Mouse (Mus musculus) testis, postnatal 14 days (tissue): ENCODE results near the gene Sox5.

Experiments used
- DNase-seq: peaks from one replicate; pipeline ENCODE4 v3.0.0; 2021; ENCODE audit warnings: low spot score

Sox5 gene

DNA sequence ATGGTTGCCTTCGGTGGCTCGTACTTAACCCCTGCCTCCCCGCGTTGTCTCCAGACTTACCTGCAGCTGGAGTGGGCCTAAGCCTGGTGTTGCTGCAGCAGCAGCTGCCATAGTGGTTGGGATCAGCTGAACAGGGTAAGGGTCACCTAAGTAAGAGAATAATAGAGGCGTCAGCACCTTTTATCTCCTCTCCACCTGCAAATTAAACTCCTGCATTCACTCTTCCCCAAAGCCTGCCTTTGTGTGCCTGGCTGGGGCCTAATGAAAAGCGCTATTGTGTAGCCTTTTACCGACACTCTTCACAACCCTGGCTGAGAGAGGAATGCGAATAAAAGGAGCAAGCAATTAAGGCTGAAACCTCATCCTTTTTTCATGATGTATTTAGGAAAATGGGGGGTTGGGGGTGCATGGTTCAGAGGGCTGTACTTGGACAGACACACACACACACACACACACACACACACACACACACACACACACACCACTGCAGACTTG lies 840.4 kb downstream of the Sox5 start:
- DNase-seq = no peak

GRCm38 (mm10) chr6:143923146-143923545 lies 858.6 kb downstream of the Sox5 start:
- DNase-seq = no peak

- no peak for DNase-seq
These were observed 863.3 kb downstream of the Sox5 start for GRCm38 (mm10) chr6:143918405-143918947.

GRCm38 (mm10) chr6:143916152-143916735 lies 865.5 kb downstream of the Sox5 start:
- no peak for DNase-seq

GRCm38 (mm10) chr6:143915686-143916085 lies 866.1 kb downstream of the Sox5 start:
- DNase-seq = no peak

DNA sequence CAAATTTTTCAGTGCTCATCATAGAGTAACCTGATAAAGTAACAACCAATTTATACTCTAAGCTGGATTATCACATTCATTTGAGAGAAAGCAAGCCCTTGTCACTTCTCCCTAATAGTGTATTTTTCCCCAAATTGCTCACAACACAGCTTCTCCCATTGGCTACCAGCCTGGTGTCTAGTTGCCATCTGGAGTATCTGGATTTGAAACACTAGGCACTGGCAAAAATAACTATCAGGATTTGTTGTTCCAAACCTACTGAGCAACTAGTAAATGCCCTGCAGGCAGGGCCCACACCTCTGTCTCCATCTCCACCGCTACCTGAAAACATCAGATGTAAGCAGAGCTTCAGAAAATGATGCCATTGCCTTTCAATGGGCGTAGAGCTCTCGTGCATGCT lies 869.5 kb downstream of the Sox5 start:
- no peak for DNase-seq

DNA sequence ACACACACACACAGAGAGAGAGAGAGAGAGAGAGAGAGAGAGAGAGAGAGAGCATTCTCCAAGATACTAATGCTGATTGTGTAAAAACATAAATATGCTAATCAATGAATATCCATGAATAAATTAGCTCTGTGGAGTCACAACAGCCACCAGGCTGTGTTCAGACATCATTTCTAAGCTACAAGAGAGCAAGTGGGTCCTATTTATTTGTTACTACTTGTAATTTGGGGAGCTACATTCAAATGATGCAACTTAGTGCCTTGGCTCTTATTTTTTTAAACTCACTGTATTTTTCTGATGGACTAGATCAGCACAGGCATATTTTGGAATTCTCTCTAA lies 877.1 kb downstream of the Sox5 start:
- DNase-seq = no peak

DNA sequence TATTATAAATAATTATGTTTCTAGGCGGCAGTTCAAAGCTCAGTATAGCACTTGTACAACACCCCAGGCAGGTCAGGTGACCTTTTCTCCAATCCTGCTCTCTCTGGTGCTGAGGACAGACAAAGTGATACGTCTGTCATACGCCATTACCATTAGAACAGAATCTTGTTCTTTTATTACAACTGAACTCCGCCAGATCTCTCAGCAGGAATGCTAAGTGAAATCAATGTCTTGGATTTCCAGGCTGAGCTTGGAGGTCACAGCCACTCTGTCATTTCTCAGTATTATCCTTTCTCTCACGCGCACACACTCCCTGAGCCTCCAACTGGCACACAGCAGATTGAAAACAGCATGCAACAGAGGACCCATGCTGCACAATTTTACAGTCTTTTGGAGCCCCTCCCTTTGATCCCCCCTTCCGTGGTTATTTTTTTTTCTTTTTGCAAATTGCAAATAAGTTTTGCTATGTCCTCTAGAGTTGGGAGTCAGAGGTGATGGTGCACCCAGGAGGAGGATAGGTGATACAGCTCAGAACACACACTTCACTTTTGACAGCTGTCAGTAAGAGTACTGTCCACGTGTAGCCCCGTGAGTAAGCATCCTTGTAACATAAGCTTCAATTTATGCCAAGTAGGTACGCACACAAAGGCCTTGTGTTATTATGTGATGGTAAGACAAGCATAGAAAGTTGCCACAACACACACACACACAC lies 877.6 kb downstream of the Sox5 start:
- no peak for DNase-seq

DNA sequence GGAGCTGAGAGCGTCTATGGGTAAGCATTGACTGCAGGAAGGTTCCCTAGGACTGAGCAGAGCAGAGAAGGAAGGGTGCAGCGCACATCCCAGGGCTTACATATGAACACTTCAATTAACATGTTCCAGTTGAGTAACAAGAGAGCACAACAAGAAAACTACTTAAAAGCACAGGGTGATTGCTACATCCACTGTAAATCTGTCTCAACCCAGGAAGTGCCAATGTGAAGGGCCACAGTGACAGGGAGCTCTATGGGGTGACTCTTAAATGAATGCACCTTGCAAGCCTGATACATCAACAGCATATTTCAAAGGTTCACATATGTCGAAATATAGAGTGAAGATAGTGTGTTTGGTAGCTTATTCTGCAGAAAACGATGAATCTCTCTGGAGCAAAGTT lies 880.9 kb downstream of the Sox5 start:
- no peak for DNase-seq

GRCm38 (mm10) chr6:143895092-143895491 lies 886.7 kb downstream of the Sox5 start:
- DNase-seq = no peak

- DNase-seq = no peak
These were observed 888.9 kb downstream of the Sox5 start for GRCm38 (mm10) chr6:143892869-143893268.

- DNase-seq = no peak
These were observed 893.2 kb downstream of the Sox5 start for GRCm38 (mm10) chr6:143888556-143888955.

GRCm38 (mm10) chr6:143878525-143878924 lies 903.3 kb downstream of the Sox5 start:
- DNase-seq = no peak

DNA sequence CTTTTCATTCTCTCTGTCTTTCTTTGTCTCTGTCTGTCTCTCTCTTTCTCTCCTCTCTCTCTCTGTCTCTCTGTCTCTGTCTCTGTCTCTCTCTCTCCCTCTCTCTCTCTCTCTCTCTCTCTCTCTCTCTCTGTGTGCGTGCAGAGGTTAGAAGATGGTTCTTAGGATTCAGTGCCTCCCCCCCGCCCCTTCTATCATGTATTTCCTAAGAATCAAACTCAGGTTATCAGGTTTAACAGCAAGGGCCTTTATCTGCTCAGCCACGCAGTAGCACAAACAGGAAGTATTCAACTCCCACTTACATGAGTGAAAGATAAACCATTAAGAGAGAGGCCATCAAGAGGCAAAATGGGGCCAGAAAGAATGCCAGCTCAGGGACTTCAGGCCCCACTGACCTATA lies 913.0 kb downstream of the Sox5 start:
- no peak for DNase-seq

DNA sequence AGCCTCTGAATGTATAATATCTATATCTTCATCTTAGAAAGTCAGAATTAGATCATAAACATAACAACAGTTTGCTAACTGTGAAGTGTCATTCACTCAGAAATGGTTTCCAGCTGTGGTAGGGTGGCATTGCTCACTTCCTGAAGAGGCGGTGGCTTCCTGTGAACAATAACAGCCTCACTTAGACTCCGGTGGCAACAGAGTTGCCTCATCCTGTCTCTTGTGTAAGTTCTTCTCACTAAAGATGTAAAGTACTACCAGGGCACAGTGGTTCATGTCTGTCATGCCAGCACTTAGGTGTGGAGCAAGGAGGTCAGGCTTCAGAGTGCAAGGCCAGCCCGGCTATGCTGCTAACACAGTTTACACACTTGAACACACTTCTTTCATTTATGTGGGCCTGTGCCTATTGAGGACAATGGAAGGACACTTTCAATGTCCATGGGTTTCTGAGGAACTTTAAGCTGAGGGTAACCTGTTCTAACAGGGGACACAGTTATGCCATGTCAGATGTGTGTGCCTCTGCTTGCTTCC lies 913.6 kb downstream of the Sox5 start:
- DNase-seq = no peak

DNA sequence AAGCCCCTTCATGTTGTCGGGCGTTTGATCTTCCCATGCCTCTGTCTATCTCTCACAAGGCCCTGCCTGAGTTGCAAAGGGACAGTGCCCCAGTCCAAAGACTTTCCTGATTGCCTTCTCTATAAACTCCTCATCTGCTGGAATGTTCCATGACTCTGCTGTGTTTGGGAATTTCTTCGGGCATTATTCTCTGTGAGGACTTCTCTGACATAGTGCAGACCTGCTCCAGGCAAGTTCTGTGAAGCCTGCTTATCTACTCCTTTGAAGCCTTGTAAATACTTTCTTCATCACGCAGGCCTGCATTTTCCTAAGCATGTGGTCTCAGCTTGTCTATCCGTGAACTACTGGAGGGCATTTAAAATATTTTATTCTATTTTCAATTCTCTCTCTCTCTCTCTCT lies 914.7 kb downstream of the Sox5 start:
- DNase-seq = no peak

DNA sequence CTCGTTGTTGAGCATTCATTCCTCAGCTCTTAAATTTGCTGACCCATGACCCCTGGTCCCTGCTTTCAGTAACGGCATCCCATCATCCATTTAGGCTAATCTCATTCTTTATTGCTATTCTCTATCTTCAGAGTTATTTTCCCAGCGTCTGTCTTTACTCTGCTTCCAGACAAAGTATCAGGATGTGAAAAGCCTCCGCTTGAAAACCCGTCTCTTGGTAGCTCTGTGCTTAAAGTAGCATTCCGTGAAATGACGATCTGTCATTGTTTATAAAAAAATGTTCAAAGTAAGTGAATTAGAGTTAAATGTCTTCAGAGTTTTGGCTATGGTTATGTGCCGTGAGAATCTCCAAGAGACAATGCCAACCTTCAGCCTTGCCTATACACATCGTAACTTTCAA lies 915.2 kb downstream of the Sox5 start:
- no peak for DNase-seq

DNA sequence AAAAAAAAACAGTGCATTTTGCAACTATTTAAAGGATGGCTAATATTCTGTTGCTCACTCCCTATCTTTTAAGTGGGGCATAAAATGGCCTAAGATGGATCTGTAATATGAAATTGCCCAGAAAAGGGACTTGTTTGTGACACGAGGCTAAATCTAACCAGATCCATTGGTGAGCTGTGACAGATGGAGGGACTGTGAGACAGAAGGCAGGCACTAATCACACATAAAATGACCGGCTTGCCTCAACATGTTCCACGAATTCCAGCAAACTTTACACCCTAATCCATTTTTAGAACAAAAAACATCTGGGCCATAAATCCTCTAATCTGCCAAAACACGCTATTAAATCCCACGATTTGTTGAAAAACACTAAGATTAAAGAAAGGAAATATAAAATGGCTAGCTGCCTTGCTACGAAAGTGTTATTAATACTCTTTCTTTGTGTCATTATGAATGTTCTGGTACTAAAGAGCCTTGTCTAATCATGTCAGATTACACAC lies 919.1 kb downstream of the Sox5 start:
- DNase-seq = no peak

- no peak for DNase-seq
These were observed 921.7 kb downstream of the Sox5 start for GRCm38 (mm10) chr6:143860036-143860435.

DNA sequence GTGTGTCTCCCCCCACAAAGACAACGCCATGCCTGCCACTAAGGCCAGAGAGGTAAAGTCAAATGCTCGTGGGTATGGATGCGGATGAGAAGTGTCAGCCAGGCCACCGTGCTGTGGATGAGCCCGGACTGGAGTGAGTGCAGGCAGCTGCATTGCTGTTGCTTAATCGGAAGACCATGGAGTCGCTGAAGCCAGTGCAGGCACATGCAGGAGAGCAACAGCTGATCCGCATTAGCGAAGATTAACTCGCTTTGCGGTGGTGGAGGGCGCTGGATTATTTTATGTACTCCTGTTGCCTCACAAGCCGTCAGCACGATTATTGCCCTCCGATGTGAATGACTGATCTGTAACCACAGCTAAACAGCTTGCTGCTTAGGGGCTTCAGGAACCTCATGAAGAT lies 922.2 kb downstream of the Sox5 start:
- no peak for DNase-seq

GRCm38 (mm10) chr6:143858551-143858950 lies 923.2 kb downstream of the Sox5 start:
- DNase-seq = no peak

- DNase-seq = no peak
These were observed 924.4 kb downstream of the Sox5 start for GRCm38 (mm10) chr6:143857376-143857775.

GRCm38 (mm10) chr6:143855421-143855820 lies 926.4 kb downstream of the Sox5 start:
- no peak for DNase-seq
